In the genomic region with DNA sequence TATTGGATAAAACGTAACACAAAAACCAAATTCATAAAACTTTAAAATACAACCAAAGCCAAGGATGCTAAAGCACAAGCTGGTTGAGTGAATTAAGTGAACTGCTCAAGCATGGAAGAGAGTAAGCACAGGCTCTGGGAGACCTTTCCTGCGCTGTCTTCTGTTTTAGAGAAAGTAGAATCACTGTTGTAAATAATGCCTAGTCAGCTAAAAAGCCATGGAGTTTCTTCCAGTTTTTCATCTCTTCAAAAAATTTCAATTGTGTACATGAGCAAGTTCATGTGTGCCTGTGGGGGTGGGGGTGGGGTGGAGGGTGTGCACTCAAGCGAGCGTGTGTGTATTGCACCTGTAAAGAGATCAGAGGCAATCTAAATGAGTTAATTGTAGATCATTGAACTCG, we compare ENCODE assay signal across 30 mouse cellular contexts. TPM values are rescaled to one million over a fixed set of nuclear protein-coding genes. Genes with fewer than 3 reads are reported as not detected.
"Had no signal": no experiment of that assay in that cellular context is flagged by ENCODE, and none has a peak within 500 bp of the region (broad histone marks: within the 10 kb centered on the region; RNA-seq: fewer than 3 reads in every experiment).

No protein-coding gene starts in this region.

- ATAC-seq: forebrain, embryonic 13.5 days; forebrain, embryonic 14.5 days; forebrain, embryonic 15.5 days; forebrain, embryonic 16.5 days; forebrain, postnatal 0 days had no signal

- H3K4me1 ChIP-seq: embryonic facial prominence, embryonic 10.5 days; embryonic facial prominence, embryonic 12.5 days; embryonic facial prominence, embryonic 13.5 days; embryonic facial prominence, embryonic 15.5 days; forebrain, embryonic 10.5 days; forebrain, embryonic 12.5 days; forebrain, embryonic 13.5 days; forebrain, embryonic 15.5 days; heart, embryonic 10.5 days had no signal

- H3K27ac ChIP-seq: embryonic facial prominence, embryonic 10.5 days; embryonic facial prominence, embryonic 12.5 days; embryonic facial prominence, embryonic 13.5 days; embryonic facial prominence, embryonic 15.5 days; forebrain, embryonic 10.5 days; forebrain, embryonic 12.5 days; forebrain, embryonic 13.5 days; forebrain, embryonic 15.5 days; gastrocnemius, adult 2 months; heart, adult 2 months; heart, embryonic 10.5 days had no signal

- H3K9ac ChIP-seq: embryonic facial prominence, embryonic 12.5 days; embryonic facial prominence, embryonic 13.5 days; embryonic facial prominence, embryonic 15.5 days; forebrain, embryonic 12.5 days; forebrain, embryonic 13.5 days; forebrain, embryonic 15.5 days; forebrain, postnatal 0 days had no signal

- H3K4me2 ChIP-seq: embryonic facial prominence, embryonic 12.5 days; embryonic facial prominence, embryonic 13.5 days; embryonic facial prominence, embryonic 15.5 days; forebrain, embryonic 12.5 days; forebrain, embryonic 13.5 days; forebrain, embryonic 15.5 days had no signal

- H3K27me3 ChIP-seq: embryonic facial prominence, embryonic 12.5 days; embryonic facial prominence, embryonic 13.5 days; embryonic facial prominence, embryonic 15.5 days; forebrain, embryonic 12.5 days; forebrain, embryonic 13.5 days; forebrain, embryonic 15.5 days had no signal

- H3K9me3 ChIP-seq: embryonic facial prominence, embryonic 10.5 days; embryonic facial prominence, embryonic 12.5 days; embryonic facial prominence, embryonic 13.5 days; embryonic facial prominence, embryonic 15.5 days; forebrain, embryonic 10.5 days; forebrain, embryonic 12.5 days; forebrain, embryonic 13.5 days; forebrain, embryonic 15.5 days; heart, embryonic 10.5 days had no signal

- H3K36me3 ChIP-seq: embryonic facial prominence, embryonic 10.5 days; embryonic facial prominence, embryonic 12.5 days; embryonic facial prominence, embryonic 13.5 days; embryonic facial prominence, embryonic 15.5 days; forebrain, embryonic 10.5 days; forebrain, embryonic 12.5 days; forebrain, embryonic 15.5 days; heart, embryonic 10.5 days had no signal

- DNase-seq: cerebellum, adult 9-11 months; cerebellum, postnatal 10 days; cerebellum, postnatal 14 days; cerebellum, postnatal 25 days; cerebellum, postnatal 36 days; embryo, embryonic 11 days; forebrain, postnatal 0 days; gastrocnemius, adult 2 months; gastrocnemius, postnatal 10 days; gastrocnemius, postnatal 14 days; gastrocnemius, postnatal 25 days; gastrocnemius, postnatal 36 days; heart, adult 11 months; heart, adult 18-20 months; heart, adult 2 months had no signal

- H3K4me3 ChIP-seq: embryonic facial prominence, embryonic 10.5 days; embryonic facial prominence, embryonic 12.5 days; embryonic facial prominence, embryonic 13.5 days; embryonic facial prominence, embryonic 15.5 days; erythroblast, embryonic 14.5 days; forebrain, embryonic 10.5 days; forebrain, embryonic 12.5 days; forebrain, embryonic 13.5 days; forebrain, embryonic 15.5 days; gastrocnemius, adult 2 months; heart, adult 2 months; heart, embryonic 10.5 days had no signal

RNA-seq across cellular contexts. Expression of a gene that starts 24.1 kb away (rescaled TPM):
- total RNA-seq: common myeloid progenitor, adult 5-6 weeks; granulocyte monocyte progenitor cell, adult 5-6 weeks had no signal
- polyA plus RNA-seq: embryonic facial prominence, embryonic 13.5 days; erythroblast, embryonic 14.5 days; forebrain, embryonic 10.5 days; forebrain, embryonic 11.5 days; forebrain, embryonic 12.5 days; forebrain, embryonic 13.5 days; forebrain, embryonic 14.5 days; forebrain, embryonic 15.5 days; forebrain, embryonic 16.5 days; forebrain, postnatal 0 days had no signal
